Mouse (Mus musculus) midbrain, postnatal 0 days (tissue): ENCODE measurements around the gene Fam107a. TPM values are rescaled to one million over a fixed set of nuclear protein-coding genes. Genes with fewer than 3 reads are reported as not detected.

Experiments
- ATAC-seq: fragments of 200-750 bp; cut with Nextera tagmentation; 2 replicates; pipeline ENCODE4 v1.8.0; 2017; ENCODE audit warnings: moderate number of reproducible peaks, mild to moderate bottlenecking, moderate TSS enrichment, moderate library complexity; ENCODE audit not compliant: low FRiP score
- DNase-seq: peaks from one replicate; pipeline ENCODE4 v3.0.0-alpha.2; 2015; ENCODE audit warnings: low spot score
- H3K27ac ChIP-seq: fragments of 300-500 bp; sonication (generic); 2 replicates; pipeline ENCODE4 v1.5.1; 2014; ENCODE audit warnings: low read depth, mild to moderate bottlenecking, low read length, mixed read lengths
- H3K27me3 ChIP-seq: fragments of 300-500 bp; sonication (generic); 2 replicates; pipeline ENCODE4 v1.6.1; 2014; ENCODE audit warnings: low read length, control low read depth, mixed read lengths; ENCODE audit not compliant: insufficient read depth
- H3K36me3 ChIP-seq: fragments of 300-500 bp; sonication (generic); 2 replicates; pipeline ENCODE4 v1.6.1; 2014; ENCODE audit warnings: low read length, control low read depth, mixed read lengths; ENCODE audit not compliant: insufficient read depth
- H3K4me1 ChIP-seq: fragments of 300-500 bp; sonication (generic); 2 replicates; pipeline ENCODE4 v1.6.1; 2014; ENCODE audit warnings: mild to moderate bottlenecking, control low read depth, antibody characterized with exemption, low read length, mixed read lengths; ENCODE audit not compliant: insufficient read depth
- H3K4me2 ChIP-seq: fragments of 300-500 bp; sonication (generic); 2 replicates; pipeline ENCODE4 v1.6.1; 2014; ENCODE audit warnings: low read depth, mild to moderate bottlenecking, low read length, mixed read lengths; ENCODE audit not compliant: poor library complexity, severe bottlenecking
- H3K4me3 ChIP-seq: fragments of 300-500 bp; sonication (generic); 2 replicates; pipeline ENCODE4 v1.5.1; 2014; ENCODE audit warnings: low read depth, mild to moderate bottlenecking, low read length, moderate library complexity
- H3K9ac ChIP-seq: fragments of 300-500 bp; sonication (generic); replicated peaks from 2 replicates; pipeline ENCODE4 v1.6.1; 2014; ENCODE audit warnings: mild to moderate bottlenecking, low read length, moderate library complexity, mixed read lengths; ENCODE audit not compliant: poor library complexity, severe bottlenecking
- H3K9me3 ChIP-seq: fragments of 300-500 bp; sonication (generic); 2 replicates; pipeline ENCODE4 v1.6.1; 2016; ENCODE audit warnings: low read length, control low read depth
- CTCF ChIP-seq: IDR thresholded peaks from 2 replicates; pipeline ENCODE4 v1.5.1; 2016; ENCODE audit warnings: antibody characterized with exemption, mild to moderate bottlenecking
- WGBS: fragments of 180-500 bp; shearing (Covaris S2); extraction: QIAGEN DNeasy Blood & Tissue Kit; methylation state at CpG from one replicate; pipeline ENCODE4 v1.1.7; 2014; 5-methylcytosine and 5-hydroxymethylcytosine counted together
- polyA plus RNA-seq: library from polyadenylated mRNA; unstranded; fragments of >200 nt; fragmentation: Nextera tagmentation; extraction: Ambion mirVana; gene quantifications from 2 replicates; pipeline ENCODE4 v1.2.1, GENCODE M21; 2015
- total RNA-seq: library from RNA; depleted of rRNA; stranded (reverse); fragments of >200 nt; gene quantifications from 2 replicates; pipeline ENCODE4 v1.2.3, GENCODE M21; 2014

Fam107a gene
- total and polyA plus RNA-seq, 2 experiments from 2014 or later: 1.4 to 14.6 TPM

GRCm38 (mm10) chr14:8257521-8258334 is 60.1 kb downstream of the Fam107a start:
- no peaks in the 10 kb centered on the region for H3K9me3 ChIP-seq
- no peaks in the 10 kb centered on the region for H3K4me1 ChIP-seq
- H3K9ac ChIP-seq: no peak overlapping the region
- no peak overlapping the region for H3K4me2 ChIP-seq
- no peaks in the 10 kb centered on the region for H3K27me3 ChIP-seq
- DNase-seq: no peak
- no peak overlapping the region for H3K27ac ChIP-seq
- WGBS: 42% methylated on average over 7 of the region's 7 CpGs
- TF ChIP-seq CTCF: no peak
- no peak overlapping the region for H3K4me3 ChIP-seq
- H3K36me3 ChIP-seq: no peaks in the 10 kb centered on the region
- no peak for ATAC-seq

DNA sequence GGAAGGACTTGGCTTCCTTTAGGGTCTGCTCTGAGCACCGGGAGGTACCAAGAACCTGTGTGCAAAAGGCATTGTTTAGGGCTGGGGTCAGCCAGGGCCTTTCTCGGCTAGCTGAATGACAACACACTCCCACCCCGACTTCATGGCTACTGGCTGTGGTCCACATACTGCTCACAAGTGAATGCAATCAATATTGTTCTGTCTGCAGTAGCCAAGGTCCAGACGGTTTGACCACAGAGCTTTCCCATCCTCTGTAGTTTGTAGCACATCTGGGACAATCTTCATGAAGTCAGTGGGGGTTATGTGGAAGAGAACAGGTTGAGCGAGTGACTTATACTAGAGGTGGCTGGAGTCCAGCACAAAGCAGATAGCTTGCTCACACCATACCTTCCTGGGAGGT is 60.9 kb downstream of the Fam107a start:
- H3K9me3 ChIP-seq: no peaks in the 10 kb centered on the region
- H3K36me3 ChIP-seq: no peaks in the 10 kb centered on the region
- H3K4me2 ChIP-seq: no peak overlapping the region
- H3K27ac ChIP-seq: no peak overlapping the region
- H3K4me1 ChIP-seq: no peaks in the 10 kb centered on the region
- WGBS: 81% methylated on average over 5 of the region's 5 CpGs
- no peak overlapping the region for H3K4me3 ChIP-seq
- no peak overlapping the region for H3K9ac ChIP-seq
- H3K27me3 ChIP-seq: no peaks in the 10 kb centered on the region
- ATAC-seq (no peak), DNase-seq (no peak)
- TF ChIP-seq CTCF: no peak

DNA sequence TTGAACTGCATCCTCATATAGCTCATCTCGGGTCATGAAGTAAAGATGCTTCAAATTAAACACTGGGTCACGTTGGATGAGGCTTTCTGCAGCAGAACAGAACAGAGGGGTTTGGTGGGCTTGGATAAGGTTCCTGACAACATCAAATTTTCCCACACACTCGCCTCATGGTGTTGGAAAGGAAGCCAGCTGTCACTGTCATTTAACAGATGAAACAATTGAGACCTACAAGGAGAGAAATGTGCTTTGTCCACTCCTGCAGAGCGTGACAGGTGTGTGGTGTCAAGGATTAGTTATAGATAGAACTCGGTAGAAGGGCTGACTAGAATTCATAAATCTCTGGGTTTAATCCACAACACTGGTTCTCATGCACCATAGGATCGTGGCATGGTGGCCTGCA is 61.8 kb downstream of the Fam107a start:
- no peaks in the 10 kb centered on the region for H3K27me3 ChIP-seq
- H3K4me2 ChIP-seq: no peak overlapping the region
- no peak overlapping the region for H3K4me3 ChIP-seq
- H3K36me3 ChIP-seq: no peaks in the 10 kb centered on the region
- DNase-seq (no peak), ATAC-seq (no peak)
- no peaks in the 10 kb centered on the region for H3K4me1 ChIP-seq
- no peak for TF ChIP-seq CTCF
- H3K27ac ChIP-seq: no peak overlapping the region
- no peaks in the 10 kb centered on the region for H3K9me3 ChIP-seq
- no peak overlapping the region for H3K9ac ChIP-seq
- WGBS: 53% methylated on average over 6 of the region's 6 CpGs

DNA sequence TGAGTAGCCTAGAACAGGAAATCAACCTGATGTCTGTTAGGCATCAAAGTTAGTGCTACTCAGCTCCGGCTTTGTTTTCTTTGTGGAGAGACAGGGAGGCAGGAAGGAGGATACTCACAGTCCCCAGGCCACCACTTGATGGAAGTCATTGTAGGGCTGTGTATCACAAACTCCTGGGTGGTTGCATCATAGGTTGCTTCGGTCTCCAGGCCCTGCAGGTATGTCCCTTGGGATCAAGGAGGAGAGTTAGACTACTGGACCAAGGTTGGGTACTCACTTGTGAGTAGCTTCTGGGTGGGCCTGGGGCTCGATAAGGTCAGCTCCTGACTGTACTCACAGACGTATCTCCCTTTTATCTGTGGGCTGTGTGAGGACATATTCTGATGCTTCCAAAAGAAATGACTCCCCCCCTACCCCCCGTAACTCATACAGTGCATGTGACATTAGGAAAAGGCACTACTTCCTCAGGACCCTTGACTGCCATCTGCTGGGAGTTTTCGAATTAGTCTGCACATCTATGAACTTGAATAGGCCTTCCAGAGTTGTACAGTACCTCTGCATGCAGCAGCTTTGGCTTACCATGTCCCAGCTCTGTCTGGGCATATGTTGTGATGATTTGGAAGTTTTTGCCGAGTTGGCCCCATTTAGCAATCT is 62.6 kb downstream of the Fam107a start:
- 76% methylated on average over 7 of the region's 7 CpGs for WGBS
- peak; percentile 70; the same call in 1 of the 2 replicates for ATAC-seq

GRCm38 (mm10) chr14:8251330-8251885 is 66.4 kb downstream of the Fam107a start:
- Histone ChIP-seq H3K27ac (no peak overlapping the region), H3K4me1 (no peaks in the 10 kb centered on the region), H3K27me3 (no peaks in the 10 kb centered on the region), H3K4me3 (no peak overlapping the region), H3K4me2 (no peak overlapping the region), H3K9ac (no peak overlapping the region), H3K36me3 (no peaks in the 10 kb centered on the region), H3K9me3 (no peaks in the 10 kb centered on the region)
- no peak for ATAC-seq
- 91% methylated on average over 8 of the region's 8 CpGs for WGBS
- DNase-seq: peak; percentile 24
- TF ChIP-seq CTCF: no peak

More for the DNA sequence above, 62.6 kb downstream of the Fam107a start:
- DNase-seq: peak; percentile 75
- Histone ChIP-seq H3K4me3 (no peak overlapping the region), H3K9ac (no peak overlapping the region), H3K9me3 (no peaks in the 10 kb centered on the region), H3K27ac (no peak overlapping the region), H3K4me1 (no peaks in the 10 kb centered on the region), H3K27me3 (no peaks in the 10 kb centered on the region), H3K4me2 (no peak overlapping the region), H3K36me3 (no peaks in the 10 kb centered on the region)
- TF ChIP-seq CTCF: peak; percentile 78
